Mouse (Mus musculus): Measurements from ENCODE around the gene Spag9. TPM values are rescaled to one million over a fixed set of nuclear protein-coding genes. Genes with fewer than 3 reads are reported as not detected.

Spag9 gene
- total RNA-seq, 2 experiments from 2014 or later, result 50.7 to 69.1 TPM

- ATAC-seq (replicated peaks; ENCODE audit: low FRiP score, poor library complexity, severe bottlenecking), result no peak
These were observed 151.0 kb downstream of the Spag9 start for GRCm38 (mm10) chr11:94146733-94147485.

GRCm38 (mm10) chr11:94148105-94148696 is 152.3 kb downstream of the Spag9 start:
- no peak for ATAC-seq (replicated peaks; ENCODE audit: low FRiP score, poor library complexity, severe bottlenecking)

GRCm38 (mm10) chr11:94148931-94149491 is 153.1 kb downstream of the Spag9 start:
- ATAC-seq (replicated peaks; ENCODE audit: low FRiP score, poor library complexity, severe bottlenecking), result no peak

- no peak for ATAC-seq (replicated peaks; ENCODE audit: low FRiP score, poor library complexity, severe bottlenecking)
These were observed 153.8 kb downstream of the Spag9 start for GRCm38 (mm10) chr11:94149509-94150259.

- no peak for ATAC-seq (replicated peaks; ENCODE audit: low FRiP score, poor library complexity, severe bottlenecking)
These were observed 154.9 kb downstream of the Spag9 start for GRCm38 (mm10) chr11:94150519-94151470.

- no peak for ATAC-seq (replicated peaks; ENCODE audit: low FRiP score, poor library complexity, severe bottlenecking)
These were observed 158.3 kb downstream of the Spag9 start for GRCm38 (mm10) chr11:94154201-94154600.

- no peak for ATAC-seq (replicated peaks; ENCODE audit: low FRiP score, poor library complexity, severe bottlenecking)
These were observed 162.6 kb downstream of the Spag9 start for GRCm38 (mm10) chr11:94158521-94158920.

- no peak for ATAC-seq (replicated peaks; ENCODE audit: low FRiP score, poor library complexity, severe bottlenecking)
These were observed 163.4 kb downstream of the Spag9 start for GRCm38 (mm10) chr11:94159066-94159880.

- ATAC-seq (replicated peaks; ENCODE audit: low FRiP score, poor library complexity, severe bottlenecking), result no peak
These were observed 164.1 kb downstream of the Spag9 start for GRCm38 (mm10) chr11:94159911-94160415.

GRCm38 (mm10) chr11:94160443-94161266 is 164.8 kb downstream of the Spag9 start:
- no peak for ATAC-seq (replicated peaks; ENCODE audit: low FRiP score, poor library complexity, severe bottlenecking)

GRCm38 (mm10) chr11:94161267-94161646 is 165.4 kb downstream of the Spag9 start:
- ATAC-seq (replicated peaks; ENCODE audit: low FRiP score, poor library complexity, severe bottlenecking), result no peak

- ATAC-seq (replicated peaks; ENCODE audit: low FRiP score, poor library complexity, severe bottlenecking), result no peak
These were observed 166.1 kb downstream of the Spag9 start for GRCm38 (mm10) chr11:94161867-94162581.

GRCm38 (mm10) chr11:94163005-94163767 is 167.3 kb downstream of the Spag9 start:
- no peak for ATAC-seq (replicated peaks; ENCODE audit: low FRiP score, poor library complexity, severe bottlenecking)

- ATAC-seq (replicated peaks; ENCODE audit: low FRiP score, poor library complexity, severe bottlenecking), result no peak
These were observed 169.9 kb downstream of the Spag9 start for GRCm38 (mm10) chr11:94165745-94166144.

GRCm38 (mm10) chr11:94168238-94168637 is 172.3 kb downstream of the Spag9 start:
- ATAC-seq (replicated peaks; ENCODE audit: low FRiP score, poor library complexity, severe bottlenecking), result no peak

- no peak for ATAC-seq (replicated peaks; ENCODE audit: low FRiP score, poor library complexity, severe bottlenecking)
These were observed 173.7 kb downstream of the Spag9 start for GRCm38 (mm10) chr11:94169596-94169995.

Measured in erythroid progenitor cell, adult 5-6 weeks (primary cell).